Mouse (Mus musculus) heart, adult 2 months (tissue): ENCODE data around the gene Zfand3. TPM values are rescaled to one million over a fixed set of nuclear protein-coding genes. Genes with fewer than 3 reads are reported as not detected.

Experiments used
- DNase-seq, 2 experiments: peaks; one replicate each; pipeline ENCODE4 v3.0.0; 2021
- H3K27ac ChIP-seq: fragments of 200-600 bp; 2 replicates; pipeline ENCODE4 v1.8.1; 2022
- H3K27me3 ChIP-seq: fragments of 200-500 bp; 2 replicates; pipeline ENCODE4 v1.6.1; 2012; ENCODE audit warnings: mild to moderate bottlenecking, low read length, inconsistent platforms, mixed read lengths; ENCODE audit not compliant: control insufficient read depth, insufficient read depth
- H3K36me3 ChIP-seq: fragments of 200-500 bp; 2 replicates; pipeline ENCODE4 v1.6.1; 2012; ENCODE audit warnings: low read length, inconsistent platforms; ENCODE audit not compliant: control insufficient read depth, insufficient read depth
- H3K4me1 ChIP-seq: fragments of 200-500 bp; 2 replicates; pipeline ENCODE4 v1.6.1; 2011; ENCODE audit warnings: low read length; ENCODE audit not compliant: control insufficient read depth, insufficient read depth
- H3K4me3 ChIP-seq: fragments of 200-600 bp; 2 replicates; pipeline ENCODE4 v1.8.1; 2022
- H3K79me2 ChIP-seq: fragments of 200-500 bp; replicated peaks from 2 replicates; pipeline ENCODE4 v1.6.1; 2012; ENCODE audit warnings: mild to moderate bottlenecking, inconsistent platforms, low read length, moderate library complexity, mixed read lengths; ENCODE audit not compliant: control insufficient read depth, insufficient read depth
- H3K9ac ChIP-seq: fragments of 200-500 bp; 2 replicates; pipeline ENCODE4 v1.6.1; 2012; ENCODE audit warnings: low read depth, mild to moderate bottlenecking, control low read depth, inconsistent platforms, low read length, mixed read lengths
- CTCF ChIP-seq: fragments of 200-600 bp; IDR thresholded peaks from 2 replicates; pipeline ENCODE4 v1.8.1; 2022; ENCODE audit warnings: antibody characterized with exemption, mild to moderate bottlenecking, moderate library complexity
- EP300 ChIP-seq: fragments of 200-500 bp; IDR thresholded peaks from 2 replicates; pipeline ENCODE4 v1.6.1; 2011; ENCODE audit warnings: low read depth, low read length, control low read depth; ENCODE audit not compliant: insufficient read depth
- POLR2A ChIP-seq: fragments of 200-500 bp; IDR thresholded peaks from 2 replicates; pipeline ENCODE4 v1.6.1; 2011; ENCODE audit warnings: mild to moderate bottlenecking, low read depth, low read length, control low read depth; ENCODE audit not compliant: insufficient read depth
- WGBS: fragments of 180-500 bp; shearing (Covaris S2); methylation state at CpG from one replicate; pipeline ENCODE4 v1.1.7; 2018; 5-methylcytosine and 5-hydroxymethylcytosine counted together
- intact Hi-C: fragments of 180-260 bp; cut with DNase I; formaldehyde crosslinking; loops from one replicate; pipeline ENCODE4 v1.15.1; 2025
- polyA plus RNA-seq: library from polyadenylated mRNA; depleted of rRNA; stranded (reverse); fragments of >200 nt; gene quantifications from 2 replicates; pipeline ENCODE4 v1.2.3, GENCODE M21; 2012
- total RNA-seq, 2 experiments: library from RNA; stranded (reverse); gene quantifications; 2 replicates each; pipeline ENCODE4 v1.2.3; 2021

The Zfand3 gene
- total and polyA plus RNA-seq, 3 experiments = 106 to 149 (median 130) TPM

DNA sequence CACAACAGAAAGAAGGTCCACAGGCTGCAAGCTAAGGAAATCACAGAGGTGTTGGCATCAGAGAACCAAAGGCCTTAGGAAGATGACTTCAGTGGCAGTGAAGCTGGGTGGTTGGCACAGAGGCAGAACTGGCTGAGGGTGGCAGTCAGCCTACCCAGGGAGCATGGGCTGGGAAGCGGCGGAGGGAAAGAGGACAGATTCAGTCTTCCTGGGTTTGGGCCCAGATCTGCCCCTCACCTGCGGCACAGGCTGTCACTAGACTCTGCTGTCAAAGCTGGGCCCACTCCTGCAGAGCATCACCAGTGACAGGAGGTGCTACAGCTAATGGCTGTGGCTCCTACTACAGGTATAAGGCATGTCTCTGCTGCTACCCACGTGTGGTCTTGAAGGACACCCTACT lies 238.1 kb downstream of the Zfand3 start:
- Histone ChIP-seq H3K4me3 (no peak overlapping the region), H3K36me3 (no peaks in the 10 kb centered on the region), H3K9ac (no peak overlapping the region), H3K4me1 (peaks cover 6% of the 10 kb centered on the region), H3K79me2 (no peaks in the 10 kb centered on the region), H3K27me3 (no peaks in the 10 kb centered on the region), H3K27ac (no peak overlapping the region; the same call in 1 of the 2 replicates)
- TF ChIP-seq EP300 (no peak), POLR2A (no peak), CTCF (no peak)
- 97% methylated on average over 4 of the region's 4 CpGs for WGBS
- DNase-seq = no peak
- intact Hi-C loops = no loop called here

DNA sequence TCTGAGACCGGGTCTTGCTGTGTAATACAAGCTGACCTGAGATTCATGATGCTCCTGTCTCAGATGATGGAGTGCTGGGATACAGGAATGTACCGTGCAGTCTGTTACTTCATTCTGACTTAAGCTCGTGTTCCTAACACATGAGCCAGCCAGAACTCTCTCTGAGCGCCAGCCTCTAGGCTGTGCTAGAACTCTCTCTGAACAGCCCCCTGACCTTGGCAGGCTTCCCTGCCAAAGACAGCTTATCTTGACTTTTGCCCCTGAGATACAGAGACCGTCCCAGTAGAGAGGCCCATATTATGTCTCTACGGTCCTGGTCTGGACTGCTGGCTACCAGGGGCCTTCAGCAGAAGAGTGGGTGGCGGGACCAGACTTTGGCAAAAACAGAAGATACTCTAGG lies 239.0 kb downstream of the Zfand3 start:
- DNase-seq = no peak
- Histone ChIP-seq H3K4me3 (no peak overlapping the region), H3K4me1 (peaks cover 6% of the 10 kb centered on the region), H3K27me3 (no peaks in the 10 kb centered on the region), H3K79me2 (no peaks in the 10 kb centered on the region), H3K36me3 (no peaks in the 10 kb centered on the region), H3K27ac (peak overlapping the region; percentile 65), H3K9ac (no peak overlapping the region)
- TF ChIP-seq POLR2A (no peak), CTCF (no peak), EP300 (no peak)
- 71% methylated on average over 7 of the region's 7 CpGs for WGBS
- intact Hi-C loops = no loop called here

DNA sequence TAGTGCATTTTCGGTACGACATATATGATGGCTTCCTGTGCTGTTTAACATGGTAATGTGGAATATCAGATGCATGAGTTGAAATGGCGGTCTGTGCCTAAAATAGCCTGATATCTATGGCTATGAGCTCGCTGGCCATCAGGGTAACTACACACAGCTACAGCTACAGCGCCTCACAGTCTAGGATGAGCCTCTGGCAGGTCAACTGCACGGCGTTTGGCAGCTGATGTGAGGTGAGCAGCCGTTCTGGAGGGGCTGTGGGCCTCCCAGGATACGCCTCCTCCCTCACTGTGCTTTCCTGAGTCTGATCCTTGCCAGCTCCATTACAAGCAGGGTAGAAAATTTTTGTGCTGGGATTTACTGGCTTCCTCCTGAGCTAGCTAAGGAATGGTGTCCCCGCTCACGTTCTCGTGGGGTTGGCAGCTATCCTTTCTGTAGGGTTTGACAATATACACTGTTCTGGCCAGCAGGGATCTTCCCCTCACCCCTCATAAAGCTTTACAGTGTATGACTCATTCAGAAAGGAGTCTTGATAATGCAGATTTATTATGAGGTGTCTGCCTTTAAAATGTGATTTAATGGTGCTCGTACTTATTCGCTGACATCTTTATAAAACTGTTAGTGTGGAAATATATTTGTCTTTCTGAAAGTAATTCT lies 240.2 kb downstream of the Zfand3 start:
- Histone ChIP-seq H3K9ac (no peak overlapping the region), H3K27ac (peak overlapping the region; percentile 75), H3K4me3 (no peak overlapping the region), H3K27me3 (no peaks in the 10 kb centered on the region), H3K4me1 (peaks cover 4% of the 10 kb centered on the region), H3K36me3 (no peaks in the 10 kb centered on the region), H3K79me2 (no peaks in the 10 kb centered on the region)
- DNase-seq = peak in 1 of 2 experiments; percentile 20
- intact Hi-C loops = no loop called here
- 41% methylated on average over 14 of the region's 14 CpGs for WGBS
- TF ChIP-seq EP300 (no peak), POLR2A (no peak), CTCF (no peak)

DNA sequence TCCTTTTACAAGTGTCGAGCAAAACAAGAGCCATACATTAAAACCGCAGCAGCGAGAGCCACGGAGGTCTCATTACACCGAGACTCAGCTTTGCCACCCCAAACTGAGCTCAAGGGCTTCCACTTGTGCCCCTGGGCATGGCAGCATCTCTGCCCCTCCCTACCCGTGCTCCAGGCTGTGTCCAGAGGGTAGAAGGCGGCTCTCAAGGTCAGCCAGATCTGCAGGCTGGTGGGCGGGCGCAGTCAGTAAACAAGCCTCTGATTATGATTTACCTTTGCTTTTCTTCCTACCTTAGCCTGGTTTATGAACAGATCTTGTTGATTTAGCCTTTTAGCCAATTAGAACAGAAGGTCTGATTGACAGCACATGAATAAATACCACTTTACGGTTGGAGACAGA lies 240.8 kb downstream of the Zfand3 start:
- H3K27me3 ChIP-seq = no peaks in the 10 kb centered on the region
- TF ChIP-seq CTCF (no peak), EP300 (no peak), POLR2A (no peak)
- H3K36me3 ChIP-seq = no peaks in the 10 kb centered on the region
- no peak overlapping the region for H3K4me3 ChIP-seq
- H3K4me1 ChIP-seq = peaks cover 4% of the 10 kb centered on the region
- no peak overlapping the region for H3K9ac ChIP-seq
- DNase-seq = peak in 1 of 2 experiments; percentile 51
- WGBS = 80% methylated on average over 10 of the region's 10 CpGs
- H3K79me2 ChIP-seq = no peaks in the 10 kb centered on the region
- intact Hi-C loops = no loop called here
- peak overlapping the region; percentile 75 for H3K27ac ChIP-seq

DNA sequence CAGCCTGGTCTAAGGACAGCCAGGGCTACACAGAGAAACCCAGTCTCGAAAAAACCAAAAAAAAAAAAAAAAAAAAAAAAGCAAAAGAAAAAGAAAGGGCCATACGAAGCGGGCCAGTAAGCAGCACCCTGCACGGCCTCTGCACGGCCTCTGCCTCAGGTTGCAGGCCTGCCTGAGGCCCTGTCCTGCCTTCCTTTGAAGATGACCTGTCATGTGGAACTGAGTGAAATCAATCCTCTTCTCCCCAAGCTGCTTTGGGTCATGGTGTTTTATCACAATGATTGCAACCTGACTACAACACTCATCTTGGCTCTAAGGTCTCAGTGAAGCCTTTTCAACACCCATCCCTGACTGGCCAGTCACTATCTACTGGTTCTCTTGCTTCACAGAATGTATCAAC lies 248.5 kb downstream of the Zfand3 start:
- no peak for DNase-seq
- Histone ChIP-seq H3K27me3 (no peaks in the 10 kb centered on the region), H3K79me2 (no peaks in the 10 kb centered on the region), H3K9ac (no peak overlapping the region), H3K4me3 (no peak overlapping the region), H3K4me1 (peaks cover 2% of the 10 kb centered on the region; the same call in 1 of the 2 replicates), H3K36me3 (no peaks in the 10 kb centered on the region), H3K27ac (no peak overlapping the region)
- no peak for TF ChIP-seq POLR2A
- no peak for TF ChIP-seq EP300
- no peak for TF ChIP-seq CTCF
- 96% methylated on average over 5 of the region's 5 CpGs for WGBS
- intact Hi-C loops = loop anchor here (10.0 kb wide), 1 partner anchor 278 kb away; the partner anchor contains the start of gene Mdga1

DNA sequence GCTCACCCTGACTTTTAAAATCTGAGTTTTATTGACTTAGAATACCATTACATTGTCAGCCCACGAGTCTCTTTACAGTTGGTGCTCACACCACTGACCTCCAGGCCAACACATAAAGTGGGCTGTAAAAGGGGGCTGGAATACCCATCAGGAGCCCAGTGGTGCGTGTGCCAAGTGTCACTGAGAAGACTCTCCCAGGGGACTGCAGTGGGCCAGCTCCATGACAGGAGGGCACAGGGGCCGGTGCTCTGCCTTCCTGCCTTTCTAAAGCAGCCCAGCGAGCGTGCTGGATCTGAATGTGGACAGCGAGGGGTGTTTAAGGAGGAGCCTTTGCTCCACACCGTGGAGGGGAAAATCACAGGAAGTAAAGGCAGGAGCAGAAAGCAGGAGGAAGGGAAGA lies 249.4 kb downstream of the Zfand3 start:
- H3K79me2 ChIP-seq = no peaks in the 10 kb centered on the region
- intact Hi-C loops = loop anchor here (10.0 kb wide), 1 partner anchor 279 kb away; the partner anchor contains the start of gene Mdga1
- no peak overlapping the region for H3K4me3 ChIP-seq
- no peak overlapping the region for H3K9ac ChIP-seq
- DNase-seq = no peak
- no peaks in the 10 kb centered on the region for H3K27me3 ChIP-seq
- 55% methylated on average over 7 of the region's 7 CpGs for WGBS
- no peaks in the 10 kb centered on the region for H3K36me3 ChIP-seq
- TF ChIP-seq POLR2A = no peak
- no peak for TF ChIP-seq CTCF
- TF ChIP-seq EP300 = no peak
- H3K27ac ChIP-seq = no peak overlapping the region
- H3K4me1 ChIP-seq = peaks cover 2% of the 10 kb centered on the region; the same call in 1 of the 2 replicates
